Mouse (Mus musculus) embryonic facial prominence, embryonic 13.5 days (tissue): Measurements from ENCODE around the gene Nsun5. TPM values are rescaled to one million over a fixed set of nuclear protein-coding genes. Genes with fewer than 3 reads are reported as not detected.

Experiments
- ATAC-seq: fragments of 200-750 bp; cut with Nextera tagmentation; 2 replicates; pipeline ENCODE4 v1.8.0; 2017; ENCODE audit warnings: low read depth; ENCODE audit not compliant: insufficient number of reproducible peaks, insufficient read depth, low FRiP score, low TSS enrichment
- H3K27ac ChIP-seq: fragments of 300-500 bp; sonication (generic); 2 replicates; pipeline ENCODE4 v1.5.1; 2015; ENCODE audit warnings: moderate library complexity, mild to moderate bottlenecking, inconsistent platforms
- H3K27me3 ChIP-seq: fragments of 300-500 bp; sonication (generic); 2 replicates; pipeline ENCODE4 v1.6.1; 2015; ENCODE audit warnings: mild to moderate bottlenecking, inconsistent platforms
- H3K36me3 ChIP-seq: fragments of 300-500 bp; sonication (generic); 2 replicates; pipeline ENCODE4 v1.6.1; 2015; ENCODE audit warnings: mild to moderate bottlenecking, inconsistent platforms
- H3K4me1 ChIP-seq: fragments of 300-500 bp; sonication (generic); 2 replicates; pipeline ENCODE4 v1.6.1; 2015; ENCODE audit warnings: inconsistent platforms
- H3K4me2 ChIP-seq: fragments of 300-500 bp; sonication (generic); 2 replicates; pipeline ENCODE4 v1.6.1; 2015; ENCODE audit warnings: moderate library complexity, mild to moderate bottlenecking, inconsistent platforms
- H3K4me3 ChIP-seq: fragments of 300-500 bp; sonication (generic); 2 replicates; pipeline ENCODE4 v1.5.1; 2015; ENCODE audit warnings: mild to moderate bottlenecking, inconsistent platforms
- H3K9ac ChIP-seq: fragments of 300-500 bp; sonication (generic); 2 replicates; pipeline ENCODE4 v1.6.1; 2015; ENCODE audit warnings: mild to moderate bottlenecking, inconsistent platforms
- H3K9me3 ChIP-seq: fragments of 300-500 bp; sonication (generic); 2 replicates; pipeline ENCODE4 v1.6.1; 2016; ENCODE audit warnings: inconsistent platforms
- WGBS: fragments of 180-500 bp; shearing (Covaris S2); methylation state at CpG from one replicate; pipeline ENCODE4 v1.1.7; 2015; ENCODE audit warnings: mixed read lengths; 5-methylcytosine and 5-hydroxymethylcytosine counted together
- polyA plus RNA-seq: library from polyadenylated mRNA; unstranded; fragments of >200 nt; fragmentation: Nextera tagmentation; extraction: Ambion mirVana; gene quantifications from 2 replicates; pipeline ENCODE4 v1.2.1, GENCODE M21; 2015

The Nsun5 gene
- polyA plus RNA-seq, 1 experiment from 2014 or later: 44.3 TPM

DNA sequence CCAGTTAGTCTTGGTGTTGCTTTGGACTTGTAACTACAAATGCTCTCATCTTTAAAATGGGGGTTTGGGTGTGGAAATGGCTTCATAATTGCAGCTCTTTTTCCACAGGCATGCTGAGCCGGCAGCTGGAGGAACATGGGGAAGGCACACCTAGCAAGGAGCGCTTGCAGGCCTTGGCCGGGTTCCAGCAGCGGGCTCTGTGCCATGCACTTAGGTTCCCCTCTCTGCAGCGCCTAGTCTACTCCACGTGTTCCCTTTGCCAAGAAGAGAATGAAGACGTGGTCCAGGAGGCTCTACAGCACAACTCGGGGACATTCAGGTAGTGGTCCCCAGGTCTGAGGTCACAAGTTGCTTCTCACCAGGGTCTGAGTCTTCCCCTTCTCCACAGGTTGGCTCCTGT lies 5.4 kb downstream of the Nsun5 start:
- Histone ChIP-seq H3K9ac (no peak overlapping the region), H3K36me3 (peaks cover 88% of the 10 kb centered on the region), H3K9me3 (no peaks in the 10 kb centered on the region; the same call in 1 of the 2 replicates), H3K4me2 (no peak overlapping the region), H3K27me3 (no peaks in the 10 kb centered on the region), H3K4me3 (no peak overlapping the region), H3K4me1 (peaks cover 16% of the 10 kb centered on the region), H3K27ac (no peak overlapping the region)
- 71% methylated on average over 8 of the region's 8 CpGs for WGBS
- ATAC-seq: no peak

DNA sequence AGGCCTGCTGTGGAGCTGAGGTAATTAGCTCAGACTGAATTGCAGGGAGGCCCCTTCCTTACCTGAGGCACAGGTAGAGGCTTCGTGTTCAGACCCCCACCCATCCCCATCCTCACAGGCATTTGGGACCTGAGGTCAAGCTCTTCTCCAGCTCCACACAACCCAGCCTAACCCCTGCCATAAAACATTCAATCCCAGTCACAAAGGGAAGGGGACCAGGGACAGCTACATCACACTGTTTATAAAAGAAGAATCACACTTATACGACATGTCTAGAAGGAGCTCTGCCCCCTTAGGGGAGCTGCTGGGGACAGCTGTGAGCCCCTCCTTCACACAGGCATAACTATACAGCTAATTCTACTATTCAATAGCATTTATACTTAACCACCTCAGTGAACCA lies 6.6 kb downstream of the Nsun5 start:
- no peak for ATAC-seq
- H3K4me2 ChIP-seq: no peak overlapping the region
- no peak overlapping the region for H3K9ac ChIP-seq
- peaks cover 97% of the 10 kb centered on the region for H3K36me3 ChIP-seq
- no peak overlapping the region for H3K4me3 ChIP-seq
- H3K27ac ChIP-seq: no peak overlapping the region
- 77% methylated on average over 2 of the region's 2 CpGs for WGBS
- H3K4me1 ChIP-seq: peaks cover 9% of the 10 kb centered on the region; the same call in 1 of the 2 replicates
- no peaks in the 10 kb centered on the region; the same call in 1 of the 2 replicates for H3K9me3 ChIP-seq
- H3K27me3 ChIP-seq: no peaks in the 10 kb centered on the region

DNA sequence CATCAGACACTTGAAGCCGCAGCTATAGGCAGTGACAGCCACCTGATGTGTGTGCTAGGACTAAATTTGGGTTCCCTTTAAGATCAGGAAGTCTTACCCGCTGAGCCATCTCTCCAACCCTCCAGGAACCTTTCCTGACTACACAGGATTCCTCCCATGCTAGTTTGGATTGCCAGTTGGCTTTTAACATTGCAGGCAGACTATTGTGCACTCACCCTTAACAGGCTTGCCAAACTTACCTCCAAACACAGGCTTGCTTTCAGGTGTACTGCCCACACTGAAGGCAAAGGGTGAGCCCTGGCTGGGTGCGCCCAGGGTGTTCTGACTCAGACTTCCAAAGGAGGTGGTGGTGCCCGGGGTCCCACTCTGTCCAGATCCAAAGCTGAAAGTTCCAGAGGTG lies 10.9 kb downstream of the Nsun5 start:
- WGBS: 93% methylated on average over 4 of the region's 4 CpGs

DNA sequence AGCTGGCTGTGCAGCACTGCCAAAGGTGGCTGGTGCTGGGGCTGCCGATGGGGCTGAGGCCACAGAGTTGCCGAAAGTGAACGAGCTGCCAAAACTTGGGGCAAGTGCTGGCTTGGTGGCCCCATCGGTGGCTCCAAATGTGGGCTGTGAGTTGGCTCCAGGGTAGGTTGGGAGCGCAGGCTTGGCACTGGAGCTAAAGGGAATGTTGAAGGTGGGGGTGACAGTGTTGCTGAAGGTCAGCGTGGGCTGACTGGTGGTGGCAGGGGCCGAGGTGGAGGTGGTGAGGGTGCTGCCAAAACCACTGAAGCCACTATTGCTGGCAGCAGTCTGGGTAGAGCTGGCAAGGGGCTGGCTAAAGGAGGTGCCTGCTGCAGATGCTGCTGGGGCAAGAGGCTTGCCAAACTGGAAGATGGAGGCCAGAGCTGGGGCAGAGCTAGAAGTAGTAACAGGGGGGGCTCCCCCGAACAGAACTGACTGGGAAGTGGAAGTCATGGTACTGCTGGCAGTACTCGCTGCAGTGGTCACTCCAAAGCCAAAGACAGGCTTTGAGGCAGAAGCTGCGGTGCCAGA lies 11.7 kb downstream of the Nsun5 start:
- H3K9ac ChIP-seq: no peak overlapping the region
- no peak overlapping the region for H3K27ac ChIP-seq
- WGBS: 94% methylated on average over 10 of the region's 10 CpGs
- H3K4me1 ChIP-seq: no peaks in the 10 kb centered on the region
- H3K27me3 ChIP-seq: no peaks in the 10 kb centered on the region
- H3K4me2 ChIP-seq: no peak overlapping the region
- ATAC-seq: no peak
- H3K4me3 ChIP-seq: no peak overlapping the region
- H3K36me3 ChIP-seq: peaks cover 94% of the 10 kb centered on the region
- no peaks in the 10 kb centered on the region for H3K9me3 ChIP-seq

More for the DNA sequence above, 10.9 kb downstream of the Nsun5 start:
- H3K4me1 ChIP-seq: no peaks in the 10 kb centered on the region; the same call in 1 of the 2 replicates
- H3K4me2 ChIP-seq: no peak overlapping the region
- H3K9ac ChIP-seq: no peak overlapping the region
- H3K4me3 ChIP-seq: no peak overlapping the region
- no peak overlapping the region for H3K27ac ChIP-seq
- no peaks in the 10 kb centered on the region for H3K9me3 ChIP-seq
- no peak for ATAC-seq
- no peaks in the 10 kb centered on the region for H3K27me3 ChIP-seq
- peaks cover 98% of the 10 kb centered on the region for H3K36me3 ChIP-seq

DNA sequence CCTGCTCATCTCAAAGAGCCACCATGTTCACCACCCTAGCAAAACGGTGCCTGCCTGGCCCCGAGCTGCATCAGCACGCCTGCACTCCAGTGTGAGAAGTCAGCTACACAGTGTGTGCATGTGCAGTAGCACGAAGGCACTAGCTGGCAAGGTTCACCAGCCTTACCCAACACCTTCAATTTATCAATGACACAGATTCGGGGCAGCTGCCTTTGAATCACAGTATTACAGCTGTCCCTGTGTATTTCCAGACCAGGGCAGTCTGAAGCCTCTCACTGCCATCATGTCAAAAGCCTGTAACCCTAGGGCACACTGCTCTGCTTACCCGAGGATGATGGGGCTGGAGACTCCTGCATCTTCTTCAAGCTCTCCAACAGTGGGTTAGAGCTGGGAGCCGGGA lies 13.0 kb downstream of the Nsun5 start:
- H3K9ac ChIP-seq: no peak overlapping the region
- no peak overlapping the region for H3K27ac ChIP-seq
- H3K4me3 ChIP-seq: no peak overlapping the region
- H3K36me3 ChIP-seq: peaks cover 95% of the 10 kb centered on the region
- H3K4me1 ChIP-seq: no peaks in the 10 kb centered on the region
- no peaks in the 10 kb centered on the region for H3K27me3 ChIP-seq
- H3K4me2 ChIP-seq: no peak overlapping the region
- ATAC-seq: no peak
- WGBS: 87% methylated on average over 7 of the region's 7 CpGs
- H3K9me3 ChIP-seq: no peaks in the 10 kb centered on the region

DNA sequence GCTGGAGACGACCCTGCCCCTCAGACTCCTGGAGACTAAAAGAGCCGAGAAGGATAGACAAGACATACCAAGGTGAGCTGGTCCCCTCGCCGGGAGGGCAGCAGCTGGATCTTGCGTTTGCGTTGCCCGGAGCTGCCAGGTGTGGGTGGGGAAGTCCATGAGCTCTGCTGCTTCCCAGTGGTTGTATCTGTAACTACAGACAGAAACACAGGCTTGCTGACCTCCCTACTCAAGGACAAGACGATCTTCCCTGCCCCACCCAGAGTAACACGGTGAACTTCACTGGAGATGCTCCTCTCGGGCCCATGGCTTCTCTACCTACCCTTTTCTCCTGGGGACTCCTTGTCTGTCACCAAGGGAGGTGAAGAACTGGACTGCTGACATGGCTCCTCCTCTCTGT lies 14.0 kb downstream of the Nsun5 start:
- Histone ChIP-seq H3K27me3 (no peaks in the 10 kb centered on the region), H3K9ac (no peak overlapping the region), H3K4me1 (no peaks in the 10 kb centered on the region), H3K4me2 (no peak overlapping the region), H3K9me3 (no peaks in the 10 kb centered on the region), H3K36me3 (peaks cover 95% of the 10 kb centered on the region), H3K4me3 (no peak overlapping the region), H3K27ac (no peak overlapping the region)
- WGBS: 85% methylated on average over 10 of the region's 10 CpGs
- no peak for ATAC-seq

DNA sequence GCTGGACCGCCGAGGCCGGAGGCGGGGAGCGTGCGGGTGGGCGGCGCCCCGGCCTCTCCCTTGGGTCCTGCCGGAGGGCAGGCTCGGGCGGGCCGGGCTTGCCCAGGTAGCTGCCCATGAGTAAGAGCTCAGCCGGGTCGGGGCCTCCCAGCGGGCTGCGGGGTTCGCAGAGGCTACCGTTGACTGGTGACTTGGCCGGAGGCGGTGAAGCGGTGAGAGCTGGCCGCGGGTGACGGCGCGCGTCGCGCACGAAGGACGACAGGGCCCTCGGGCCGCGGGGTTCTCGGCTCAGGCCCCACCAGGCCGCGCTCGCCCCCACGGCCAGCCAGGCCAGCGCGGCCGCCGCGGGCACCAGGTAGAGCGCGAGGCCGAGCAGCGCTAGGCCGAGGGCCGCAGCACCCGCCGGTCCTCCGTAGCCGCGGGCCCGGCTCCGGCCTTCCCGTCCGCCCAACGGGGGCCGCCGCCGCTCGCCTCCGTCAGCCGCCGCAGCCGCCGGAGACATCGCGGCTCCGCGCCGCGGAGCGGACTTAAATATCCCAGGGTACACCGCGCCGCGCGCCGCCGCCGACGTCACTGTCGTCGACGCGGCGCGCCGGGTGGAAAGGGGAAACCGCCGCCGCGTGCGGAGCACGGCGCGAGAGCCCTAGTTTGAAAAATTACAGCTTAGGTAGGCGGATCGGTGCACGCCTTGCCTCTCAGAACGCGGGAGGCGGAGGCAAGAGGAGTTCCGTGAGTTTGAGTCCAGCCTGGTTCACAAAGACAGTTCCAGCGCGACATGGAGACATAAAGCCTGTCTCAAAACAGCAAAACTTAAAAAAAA lies 24.5 kb downstream of the Nsun5 start, which contains the start of gene Pom121:
Pom121 (minus strand) TSS at position 543 of the 820 bp plus-strand sequence.
- peaks cover 29% of the 10 kb centered on the region for H3K36me3 ChIP-seq
- H3K27ac ChIP-seq: peak within 1 kb of the TSS; percentile 86
- peak; percentile 81 for ATAC-seq
- H3K27me3 ChIP-seq: no peaks in the 10 kb centered on the region
- peak within 1 kb of the TSS; percentile 98 for H3K9ac ChIP-seq
- peaks cover 19% of the 10 kb centered on the region for H3K4me1 ChIP-seq
- under 1% methylated on average over 95 of the region's 110 CpGs for WGBS
- no peaks in the 10 kb centered on the region for H3K9me3 ChIP-seq
- H3K4me3 ChIP-seq: peak within 1 kb of the TSS; percentile 70
- H3K4me2 ChIP-seq: peak within 1 kb of the TSS; percentile 65

DNA sequence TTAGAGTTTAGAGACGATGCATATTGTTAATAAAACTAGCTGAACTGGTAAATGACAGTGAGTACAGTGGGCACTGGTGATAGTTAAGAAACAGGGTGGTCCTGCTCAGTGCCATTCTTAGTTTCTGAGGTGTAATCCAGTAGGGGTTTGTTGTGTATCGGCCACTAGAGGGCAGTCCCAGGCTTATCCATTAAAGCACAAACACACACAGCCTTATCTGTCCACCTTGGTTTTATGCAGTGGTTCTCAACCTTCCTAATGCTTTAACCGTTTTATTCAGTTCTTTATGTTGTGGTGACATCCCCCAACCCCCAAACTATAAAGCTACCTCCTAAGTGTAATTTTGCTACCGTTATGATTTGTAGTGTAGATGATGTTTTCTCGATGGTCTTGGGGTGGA lies 26.1 kb downstream of the Nsun5 start:
- Histone ChIP-seq H3K4me2 (no peak overlapping the region), H3K9ac (no peak overlapping the region), H3K4me1 (peaks cover 19% of the 10 kb centered on the region), H3K27ac (no peak overlapping the region), H3K36me3 (peaks cover 15% of the 10 kb centered on the region), H3K27me3 (no peaks in the 10 kb centered on the region), H3K9me3 (no peaks in the 10 kb centered on the region), H3K4me3 (no peak overlapping the region)
- 55% methylated on average over 5 of the region's 5 CpGs for WGBS
- no peak for ATAC-seq

DNA sequence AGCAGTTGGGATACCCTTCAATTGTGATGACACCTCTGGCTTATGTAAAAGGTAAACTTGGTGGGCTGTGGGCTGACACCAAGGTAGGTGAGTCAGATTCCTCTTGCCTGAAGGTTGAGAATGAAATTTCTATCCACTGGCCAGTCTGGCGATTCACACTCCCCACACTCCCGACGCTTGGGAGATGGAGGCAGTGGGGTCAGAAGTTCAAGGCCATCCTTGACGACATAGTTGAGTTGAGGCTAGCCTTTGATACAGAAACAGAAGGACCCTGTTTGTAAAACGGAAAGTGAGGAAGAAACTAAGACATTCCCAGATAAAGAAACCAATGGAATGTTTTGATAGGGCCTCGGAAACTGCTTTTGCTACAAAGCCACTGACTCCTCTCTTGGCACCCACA lies 29.6 kb downstream of the Nsun5 start:
- WGBS: 67% methylated on average over 6 of the region's 6 CpGs
- no peaks in the 10 kb centered on the region for H3K27me3 ChIP-seq
- peaks cover 4% of the 10 kb centered on the region; the same call in 1 of the 2 replicates for H3K4me1 ChIP-seq
- H3K4me3 ChIP-seq: no peak overlapping the region
- H3K9ac ChIP-seq: no peak overlapping the region
- H3K4me2 ChIP-seq: no peak overlapping the region
- no peak for ATAC-seq
- H3K9me3 ChIP-seq: no peaks in the 10 kb centered on the region
- H3K27ac ChIP-seq: no peak overlapping the region
- no peaks in the 10 kb centered on the region for H3K36me3 ChIP-seq

DNA sequence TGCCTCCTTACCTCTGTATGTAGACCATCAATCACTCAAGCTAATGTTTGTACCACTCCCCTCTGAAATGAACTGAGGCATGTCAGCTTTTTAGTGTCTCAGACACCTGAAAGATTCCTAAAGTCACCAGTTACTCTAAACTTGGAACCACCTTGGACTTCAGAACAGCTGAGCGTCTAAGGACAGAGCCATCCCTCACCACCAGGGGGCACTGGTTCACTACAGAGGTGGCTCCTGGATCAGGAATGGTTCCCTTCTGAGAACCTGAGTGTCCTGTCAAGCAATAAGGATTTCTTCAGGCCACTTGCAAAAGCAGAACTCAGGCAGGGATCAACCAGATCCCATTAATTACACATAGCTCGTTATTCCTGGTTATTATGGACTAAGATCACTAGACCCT lies 30.5 kb downstream of the Nsun5 start:
- H3K27ac ChIP-seq: no peak overlapping the region
- WGBS: 9% methylated on average over 2 of the region's 2 CpGs
- no peak for ATAC-seq
- H3K4me2 ChIP-seq: no peak overlapping the region
- H3K9me3 ChIP-seq: no peaks in the 10 kb centered on the region
- no peaks in the 10 kb centered on the region for H3K36me3 ChIP-seq
- no peak overlapping the region for H3K4me3 ChIP-seq
- no peaks in the 10 kb centered on the region for H3K27me3 ChIP-seq
- H3K4me1 ChIP-seq: peaks cover 3% of the 10 kb centered on the region; the same call in 1 of the 2 replicates
- no peak overlapping the region for H3K9ac ChIP-seq

DNA sequence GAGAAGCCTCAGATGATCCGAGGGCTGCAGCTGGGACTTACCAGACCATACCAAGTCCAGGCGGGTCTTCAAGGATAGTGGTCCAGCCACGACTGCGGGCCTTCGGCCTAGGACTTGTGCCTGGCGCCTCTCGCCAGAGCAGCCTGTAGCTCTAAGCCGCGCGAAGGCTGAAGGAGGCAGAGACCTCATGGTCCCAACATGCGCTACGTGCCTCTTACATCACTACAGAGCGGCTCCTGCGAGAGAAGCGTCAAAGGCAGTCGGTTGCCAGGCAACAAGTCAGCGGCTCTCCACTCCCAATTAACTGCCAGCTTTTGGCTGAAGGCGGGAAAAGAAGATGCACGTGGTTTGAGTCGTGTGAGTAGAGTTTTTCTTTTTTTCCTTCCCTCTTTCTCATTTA lies 34.9 kb downstream of the Nsun5 start:
- H3K27ac ChIP-seq: no peak overlapping the region
- no peak for ATAC-seq
- H3K27me3 ChIP-seq: no peaks in the 10 kb centered on the region
- H3K9ac ChIP-seq: no peak overlapping the region
- no peaks in the 10 kb centered on the region for H3K9me3 ChIP-seq
- H3K4me1 ChIP-seq: peaks cover 3% of the 10 kb centered on the region; the same call in 1 of the 2 replicates
- no peak overlapping the region for H3K4me2 ChIP-seq
- H3K36me3 ChIP-seq: peaks cover 9% of the 10 kb centered on the region
- 31% methylated on average over 20 of the region's 20 CpGs for WGBS
- no peak overlapping the region for H3K4me3 ChIP-seq

DNA sequence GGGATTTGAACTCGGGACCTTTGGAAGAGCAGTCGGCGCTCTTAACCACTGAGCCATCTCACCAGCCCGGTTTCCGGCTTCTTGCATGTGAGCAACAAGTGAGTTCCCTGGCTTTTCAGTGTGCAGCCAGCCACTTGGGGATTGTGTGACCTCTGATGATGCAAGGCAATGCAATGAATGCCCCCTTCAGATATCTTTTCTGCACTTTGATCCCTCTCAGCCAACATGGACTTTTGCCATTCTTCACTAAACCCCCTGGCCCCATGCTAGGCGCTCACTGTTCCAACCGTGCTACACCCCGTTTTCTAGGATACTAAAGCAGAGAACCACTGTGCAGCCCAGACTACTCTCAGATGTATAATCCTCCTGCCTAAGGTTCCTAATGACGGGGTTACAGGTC lies 35.7 kb downstream of the Nsun5 start:
- peaks cover 3% of the 10 kb centered on the region; the same call in 1 of the 2 replicates for H3K4me1 ChIP-seq
- no peak overlapping the region for H3K27ac ChIP-seq
- H3K36me3 ChIP-seq: peaks cover 16% of the 10 kb centered on the region
- H3K9me3 ChIP-seq: no peaks in the 10 kb centered on the region
- no peak for ATAC-seq
- no peak overlapping the region for H3K4me3 ChIP-seq
- H3K27me3 ChIP-seq: no peaks in the 10 kb centered on the region
- 85% methylated on average over 9 of the region's 9 CpGs for WGBS
- H3K9ac ChIP-seq: no peak overlapping the region
- no peak overlapping the region for H3K4me2 ChIP-seq
